Mouse (Mus musculus): Measurements from ENCODE around the gene 4931428F04Rik.

- TF ChIP-seq CTCF (IDR thresholded peaks at IDR 0.05; ENCODE audit: extremely low read depth, insufficient read depth, low read length) (peak; percentile 80), POLR2A (IDR thresholded peaks at IDR 0.05; ENCODE audit: extremely low read depth, insufficient read depth, low read length) (no peak)
Measured at GRCm38 (mm10) chr8:105259721-105260320, 29.8 kb downstream of the 4931428F04Rik start.

All from cortical plate, adult 2 months (tissue).